Mouse (Mus musculus): ENCODE data around the gene Mfsd2a. TPM values are rescaled to one million over a fixed set of nuclear protein-coding genes. Genes with fewer than 3 reads are reported as not detected.

The Mfsd2a gene
- polyA plus RNA-seq, 1 experiment from 2014 or later, result 0.64 TPM

DNA sequence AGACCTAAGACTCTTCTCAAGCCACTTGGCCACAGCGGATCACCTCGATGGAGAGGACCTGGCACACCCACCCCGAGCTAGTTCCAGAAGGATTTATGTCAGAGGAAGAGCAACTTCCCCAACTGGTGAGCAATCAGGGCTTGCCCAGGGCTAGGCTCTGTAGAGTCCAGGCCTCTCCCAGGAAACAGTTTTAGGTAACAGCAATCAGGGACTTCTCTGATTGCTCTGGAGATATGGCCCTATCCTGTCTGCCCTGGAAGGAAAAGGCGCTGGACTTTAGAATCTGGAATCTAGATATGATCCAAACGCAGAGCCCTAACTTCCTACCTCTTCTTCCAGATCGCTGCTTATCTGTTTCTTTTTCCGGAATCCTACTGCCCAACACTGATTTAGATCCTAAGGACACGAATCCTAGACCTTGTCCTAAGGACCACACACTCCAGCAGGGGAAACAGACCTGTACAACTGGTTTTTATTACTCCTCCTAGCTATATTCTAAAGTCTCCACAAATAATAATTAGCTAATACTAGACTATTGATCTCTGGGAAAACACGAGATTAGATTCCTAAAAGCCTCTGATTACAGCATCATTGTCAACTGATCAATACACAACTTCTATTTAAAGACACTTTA is 25.4 kb downstream of the Mfsd2a start:
- no peaks in the 10 kb centered on the region for H3K27me3 ChIP-seq (replicated peaks; ENCODE audit: control insufficient read depth, insufficient read depth, low read length)
- ATAC-seq (replicated peaks; ENCODE audit: low FRiP score), result no peak
- H3K9ac ChIP-seq (ENCODE audit: low read depth, low read length), result no peak overlapping the region
- no peaks in the 10 kb centered on the region for H3K9me3 ChIP-seq (ENCODE audit: control insufficient read depth, low read length)
- no peak overlapping the region for H3K4me2 ChIP-seq
- no peak overlapping the region for H3K27ac ChIP-seq (ENCODE audit: low read depth, low read length)
- no peaks in the 10 kb centered on the region for H3K36me3 ChIP-seq (ENCODE audit: control insufficient read depth, insufficient read depth, low read length)
- no peak for DNase-seq (ENCODE audit: low spot score)
- 73% methylated on average over 9 of the region's 9 CpGs for WGBS
- H3K4me3 ChIP-seq (ENCODE audit: low read depth, low read length), result no peak overlapping the region
- no peaks in the 10 kb centered on the region for H3K4me1 ChIP-seq (replicated peaks; ENCODE audit: control insufficient read depth, insufficient read depth, low read length)

GRCm38 (mm10) chr4:122933857-122934256 is 27.1 kb downstream of the Mfsd2a start:
- Histone ChIP-seq H3K36me3 (ENCODE audit: control insufficient read depth, insufficient read depth, low read length) (no peaks in the 10 kb centered on the region), H3K4me1 (replicated peaks; ENCODE audit: control insufficient read depth, insufficient read depth, low read length) (no peaks in the 10 kb centered on the region), H3K4me2 (no peak overlapping the region), H3K9me3 (ENCODE audit: control insufficient read depth, low read length) (no peaks in the 10 kb centered on the region), H3K27ac (ENCODE audit: low read depth, low read length) (no peak overlapping the region), H3K27me3 (replicated peaks; ENCODE audit: control insufficient read depth, insufficient read depth, low read length) (no peaks in the 10 kb centered on the region), H3K9ac (ENCODE audit: low read depth, low read length) (no peak overlapping the region), H3K4me3 (ENCODE audit: low read depth, low read length) (no peak overlapping the region)
- 27% methylated on average over 3 of the region's 3 CpGs for WGBS
- no peak for DNase-seq (ENCODE audit: low spot score)
- no peak for ATAC-seq (replicated peaks; ENCODE audit: low FRiP score)

GRCm38 (mm10) chr4:122933051-122933591 is 27.9 kb downstream of the Mfsd2a start:
- H3K9ac ChIP-seq (ENCODE audit: low read depth, low read length), result no peak overlapping the region
- DNase-seq (ENCODE audit: low spot score) (no peak), ATAC-seq (replicated peaks; ENCODE audit: low FRiP score) (no peak)
- H3K9me3 ChIP-seq (ENCODE audit: control insufficient read depth, low read length), result no peaks in the 10 kb centered on the region
- no peaks in the 10 kb centered on the region for H3K4me1 ChIP-seq (replicated peaks; ENCODE audit: control insufficient read depth, insufficient read depth, low read length)
- H3K27ac ChIP-seq (ENCODE audit: low read depth, low read length), result no peak overlapping the region
- H3K4me2 ChIP-seq, result no peak overlapping the region
- H3K36me3 ChIP-seq (ENCODE audit: control insufficient read depth, insufficient read depth, low read length), result no peaks in the 10 kb centered on the region
- H3K4me3 ChIP-seq (ENCODE audit: low read depth, low read length), result no peak overlapping the region
- H3K27me3 ChIP-seq (replicated peaks; ENCODE audit: control insufficient read depth, insufficient read depth, low read length), result no peaks in the 10 kb centered on the region
- 64% methylated on average over 3 of the region's 3 CpGs for WGBS

DNA sequence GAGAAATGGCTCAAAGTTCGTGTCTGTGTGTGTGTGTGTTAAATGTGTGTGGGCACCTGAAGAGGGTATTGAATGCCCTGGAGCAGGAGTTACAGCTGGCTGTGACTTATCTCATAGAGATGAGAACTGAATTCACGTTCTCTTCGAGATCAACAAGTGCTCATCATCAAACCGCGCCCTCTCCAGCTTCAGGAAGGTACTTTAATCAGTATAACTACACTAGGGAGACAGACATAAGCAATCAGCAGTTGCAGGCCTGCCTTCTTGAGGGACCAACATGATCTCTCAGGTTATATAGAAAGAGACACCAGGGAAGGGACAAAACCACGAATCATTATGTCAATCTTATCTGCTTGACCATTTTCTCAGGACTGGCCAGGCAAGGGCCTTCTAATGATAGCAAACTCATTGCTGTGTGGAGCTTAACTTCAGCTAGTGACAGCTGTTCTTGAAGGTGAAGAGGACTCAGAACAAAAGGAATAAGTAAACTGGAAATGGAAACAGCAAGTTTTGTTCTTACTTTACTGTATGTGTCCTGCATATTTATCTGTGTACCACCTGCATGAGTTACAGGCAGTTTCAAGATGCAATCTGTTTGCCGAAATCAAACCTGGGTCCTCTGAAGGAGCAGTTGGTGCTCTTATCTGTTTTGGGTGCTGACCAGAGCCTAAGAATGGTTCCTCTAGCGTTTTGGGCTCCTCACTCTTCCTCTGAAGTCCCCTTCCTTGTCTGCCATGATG is 28.6 kb downstream of the Mfsd2a start:
- no peak; the same call in 1 of the 2 replicates for ATAC-seq (replicated peaks; ENCODE audit: low FRiP score)
- 44% methylated on average over 8 of the region's 8 CpGs for WGBS
- H3K27me3 ChIP-seq (replicated peaks; ENCODE audit: control insufficient read depth, insufficient read depth, low read length), result no peaks in the 10 kb centered on the region

DNA sequence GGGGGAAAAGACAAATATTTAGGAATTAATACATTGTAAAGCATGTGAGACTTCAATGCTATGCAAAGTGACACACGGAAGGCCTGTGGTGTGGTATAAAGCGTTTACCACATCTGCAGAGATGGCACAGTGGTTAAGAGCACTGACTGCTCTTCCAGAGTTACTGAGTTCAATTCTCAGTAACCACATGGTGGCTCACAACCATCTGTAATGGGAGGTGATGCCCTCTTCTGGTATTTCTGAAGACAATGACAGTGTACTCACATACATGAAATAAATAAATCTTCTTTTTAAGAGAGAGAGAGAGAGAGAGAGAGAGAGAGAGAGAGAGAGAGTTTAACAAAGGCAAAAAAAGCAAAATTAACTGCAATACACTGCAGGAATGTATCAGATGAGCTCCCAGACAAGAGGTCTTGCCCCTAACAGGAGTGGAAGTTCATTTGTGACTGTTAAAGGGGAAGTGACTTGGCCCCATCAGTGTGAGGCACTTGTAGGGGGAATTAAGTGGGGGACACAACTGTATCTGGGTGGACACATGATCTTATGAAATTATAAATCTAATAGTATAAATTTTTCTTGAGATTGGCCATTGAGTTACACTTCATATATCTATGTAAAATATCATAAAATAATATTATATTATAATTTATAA is 29.9 kb downstream of the Mfsd2a start:
- no peak for ATAC-seq (replicated peaks; ENCODE audit: low FRiP score)

More for the DNA sequence above, 28.6 kb downstream of the Mfsd2a start:
- no peak overlapping the region for H3K4me2 ChIP-seq
- no peak overlapping the region for H3K9ac ChIP-seq (ENCODE audit: low read depth, low read length)
- no peak for DNase-seq (ENCODE audit: low spot score)
- H3K36me3 ChIP-seq (ENCODE audit: control insufficient read depth, insufficient read depth, low read length), result no peaks in the 10 kb centered on the region
- H3K4me3 ChIP-seq (ENCODE audit: low read depth, low read length), result no peak overlapping the region
- H3K27ac ChIP-seq (ENCODE audit: low read depth, low read length), result no peak overlapping the region
- H3K9me3 ChIP-seq (ENCODE audit: control insufficient read depth, low read length), result no peaks in the 10 kb centered on the region
- no peaks in the 10 kb centered on the region for H3K4me1 ChIP-seq (replicated peaks; ENCODE audit: control insufficient read depth, insufficient read depth, low read length)

GRCm38 (mm10) chr4:122923392-122924344 is 37.3 kb downstream of the Mfsd2a start:
- H3K4me3 ChIP-seq (ENCODE audit: low read depth, low read length), result no peak overlapping the region
- no peaks in the 10 kb centered on the region for H3K4me1 ChIP-seq (replicated peaks; ENCODE audit: control insufficient read depth, insufficient read depth, low read length)
- H3K36me3 ChIP-seq (ENCODE audit: control insufficient read depth, insufficient read depth, low read length), result no peaks in the 10 kb centered on the region
- no peak overlapping the region for H3K4me2 ChIP-seq
- 76% methylated on average over 15 of the region's 15 CpGs for WGBS
- no peak overlapping the region for H3K9ac ChIP-seq (ENCODE audit: low read depth, low read length)
- no peak overlapping the region for H3K27ac ChIP-seq (ENCODE audit: low read depth, low read length)
- no peaks in the 10 kb centered on the region for H3K27me3 ChIP-seq (replicated peaks; ENCODE audit: control insufficient read depth, insufficient read depth, low read length)
- no peak for DNase-seq (ENCODE audit: low spot score)
- no peak for ATAC-seq (replicated peaks; ENCODE audit: low FRiP score)
- H3K9me3 ChIP-seq (ENCODE audit: control insufficient read depth, low read length), result no peaks in the 10 kb centered on the region

More for the DNA sequence above, 29.9 kb downstream of the Mfsd2a start:
- Histone ChIP-seq H3K4me3 (ENCODE audit: low read depth, low read length) (no peak overlapping the region), H3K4me1 (replicated peaks; ENCODE audit: control insufficient read depth, insufficient read depth, low read length) (no peaks in the 10 kb centered on the region), H3K4me2 (no peak overlapping the region), H3K27ac (ENCODE audit: low read depth, low read length) (no peak overlapping the region), H3K27me3 (replicated peaks; ENCODE audit: control insufficient read depth, insufficient read depth, low read length) (no peaks in the 10 kb centered on the region), H3K36me3 (ENCODE audit: control insufficient read depth, insufficient read depth, low read length) (no peaks in the 10 kb centered on the region), H3K9ac (ENCODE audit: low read depth, low read length) (no peak overlapping the region), H3K9me3 (ENCODE audit: control insufficient read depth, low read length) (no peaks in the 10 kb centered on the region)
- WGBS, result 71% methylated on average over 2 of the region's 2 CpGs
- DNase-seq (ENCODE audit: low spot score), result no peak

DNA sequence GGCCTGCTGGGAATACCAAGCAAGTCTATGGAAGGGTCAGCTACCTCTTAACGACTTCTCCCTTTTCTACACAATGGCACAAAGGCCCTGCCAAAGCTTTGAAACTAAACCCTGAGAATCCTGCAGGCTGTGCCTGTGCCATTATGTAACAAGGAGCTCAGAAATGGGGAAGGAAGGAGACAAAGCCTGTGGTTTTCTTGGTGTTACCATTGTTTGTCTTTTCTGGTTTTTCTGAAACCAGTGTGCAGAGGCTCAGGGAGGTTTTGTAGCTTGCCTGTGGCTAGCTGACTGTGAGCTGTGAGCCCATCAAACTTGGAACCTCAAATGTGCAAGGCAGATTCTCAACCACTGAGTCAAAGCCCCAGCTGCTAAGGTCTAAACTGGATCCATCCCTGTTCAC is 38.1 kb downstream of the Mfsd2a start:
- DNase-seq (ENCODE audit: low spot score), result no peak
- WGBS, result 20% methylated on average over 1 of the region's 1 CpGs

GRCm38 (mm10) chr4:122915985-122916384 is 45.0 kb downstream of the Mfsd2a start:
- Histone ChIP-seq H3K4me2 (no peak overlapping the region), H3K4me3 (ENCODE audit: low read depth, low read length) (no peak overlapping the region), H3K9me3 (ENCODE audit: control insufficient read depth, low read length) (peaks cover 5% of the 10 kb centered on the region; the same call in 1 of the 2 replicates), H3K27me3 (replicated peaks; ENCODE audit: control insufficient read depth, insufficient read depth, low read length) (no peaks in the 10 kb centered on the region), H3K4me1 (replicated peaks; ENCODE audit: control insufficient read depth, insufficient read depth, low read length) (no peaks in the 10 kb centered on the region), H3K9ac (ENCODE audit: low read depth, low read length) (no peak overlapping the region), H3K27ac (ENCODE audit: low read depth, low read length) (no peak overlapping the region), H3K36me3 (ENCODE audit: control insufficient read depth, insufficient read depth, low read length) (no peaks in the 10 kb centered on the region)
- ATAC-seq (replicated peaks; ENCODE audit: low FRiP score) (no peak), DNase-seq (ENCODE audit: low spot score) (no peak)
- 77% methylated on average over 4 of the region's 4 CpGs for WGBS

More for the DNA sequence above, 38.1 kb downstream of the Mfsd2a start:
- no peaks in the 10 kb centered on the region for H3K36me3 ChIP-seq (ENCODE audit: control insufficient read depth, insufficient read depth, low read length)
- H3K4me2 ChIP-seq, result no peak overlapping the region
- no peak overlapping the region for H3K27ac ChIP-seq (ENCODE audit: low read depth, low read length)
- H3K4me3 ChIP-seq (ENCODE audit: low read depth, low read length), result no peak overlapping the region
- no peaks in the 10 kb centered on the region for H3K4me1 ChIP-seq (replicated peaks; ENCODE audit: control insufficient read depth, insufficient read depth, low read length)
- ATAC-seq (replicated peaks; ENCODE audit: low FRiP score), result no peak
- no peaks in the 10 kb centered on the region for H3K27me3 ChIP-seq (replicated peaks; ENCODE audit: control insufficient read depth, insufficient read depth, low read length)
- no peaks in the 10 kb centered on the region for H3K9me3 ChIP-seq (ENCODE audit: control insufficient read depth, low read length)
- H3K9ac ChIP-seq (ENCODE audit: low read depth, low read length), result no peak overlapping the region

All from liver, embryonic 11.5 days (tissue).